Mouse (Mus musculus): ENCODE measurements around the gene Ocel1. TPM values are rescaled to one million over a fixed set of nuclear protein-coding genes. Genes with fewer than 3 reads are reported as not detected.

Gene Ocel1
- total and polyA plus RNA-seq, 3 experiments, result 4.8 to 7.4 (median 7.1) TPM

DNA sequence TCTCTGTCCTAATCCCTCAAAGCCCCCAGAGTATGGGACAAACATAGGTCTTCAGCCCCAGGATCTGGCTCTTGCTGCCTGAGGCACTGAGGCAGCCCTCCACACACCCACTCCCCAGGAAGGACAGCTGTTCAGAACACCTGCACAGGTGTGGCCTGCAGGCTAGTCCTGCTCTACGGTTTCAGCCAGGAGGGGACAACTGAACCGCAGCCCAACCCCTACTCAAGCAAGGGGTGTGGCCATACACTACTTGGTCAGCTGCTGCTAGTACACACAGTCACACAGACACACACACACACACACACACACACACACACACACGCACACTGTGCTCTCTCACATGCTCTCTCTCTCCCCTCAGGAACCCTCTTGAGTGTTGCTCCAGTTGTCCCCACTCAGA lies 12.8 kb downstream of the Ocel1 start:
- DNase-seq (ENCODE audit: extremely low read depth), result no peak
- dilution Hi-C loops (cut with MboI; ENCODE audit: extremely low pct_ligation_motif_present, extremely low pct_unique_long_range_greater_than_20kb, low sequenced_read_pairs), result no loop called here
- H3K4me1 ChIP-seq (ENCODE audit: control insufficient read depth in 1 of 2, insufficient read depth in 2 of 2), result peaks cover 15 to 41% of the 10 kb centered on the region in 2 experiments
- TF ChIP-seq USF2 (conservative IDR thresholded peaks at IDR 0.05; ENCODE audit: low read depth, low read length), result no peak
- no peak for TF ChIP-seq ZC3H11A (IDR thresholded peaks at IDR 0.05; ENCODE audit: low read depth, low read length)
- TF ChIP-seq RAD21 (IDR thresholded peaks at IDR 0.05; ENCODE audit: low read depth, low read length), result no peak
- TF ChIP-seq E2F4 (IDR thresholded peaks at IDR 0.05; ENCODE audit: insufficient replicate concordance, low read depth, low read length), result no peak
- no peak for TF ChIP-seq UBTF (IDR thresholded peaks at IDR 0.05; ENCODE audit: low read depth, low read length)
- TF ChIP-seq RCOR1 (conservative IDR thresholded peaks at IDR 0.05; ENCODE audit: low read depth, low read length), result no peak
- TF ChIP-seq MAFK (IDR thresholded peaks at IDR 0.05; ENCODE audit: insufficient replicate concordance, low read length), result no peak
- TF ChIP-seq ETS1 (conservative IDR thresholded peaks at IDR 0.05; ENCODE audit: low read depth, low read length), result no peak
- no peak for TF ChIP-seq PAX5 (IDR thresholded peaks at IDR 0.05; ENCODE audit: low read length)
- no peak for TF ChIP-seq MYC (IDR thresholded peaks at IDR 0.05; ENCODE audit: low read depth, low read length)
- TF ChIP-seq SIN3A (IDR thresholded peaks at IDR 0.05; ENCODE audit: low read length), result no peak
- TF ChIP-seq POLR2A (IDR thresholded peaks at IDR 0.05; ENCODE audit: low read depth, low read length), result no peak
- TF ChIP-seq ELF1 (IDR thresholded peaks at IDR 0.05; ENCODE audit: low read depth, low read length), result no peak
- in situ Hi-C loops (cut with MboI; ENCODE audit: low pct_ligation_motif_present, low pct_unique_long_range_greater_than_20kb, low sequenced_read_pairs), result no loop called here
- no peak overlapping the region for H3K4me3 ChIP-seq (replicated peaks in 1 of 3; ENCODE audit: low read depth in 2 of 3, low read length in 2 of 3, poor library complexity in 1 of 3)
- no peaks in the 10 kb centered on the region for H3K79me2 ChIP-seq (replicated peaks; ENCODE audit: control insufficient read depth, extremely low read depth, insufficient read depth, poor library complexity, severe bottlenecking)
- H3K36me3 ChIP-seq (replicated peaks in 1 of 2; ENCODE audit: control insufficient read depth in 1 of 2, insufficient read depth in 1 of 2, low read length in 1 of 2), result no peaks in the 10 kb centered on the region
- no peak overlapping the region for H3K4me2 ChIP-seq (ENCODE audit: insufficient read depth, low read depth, poor library complexity, severe bottlenecking)
- H3K27me3 ChIP-seq (replicated peaks), result no peaks in the 10 kb centered on the region
- H3K27ac ChIP-seq (ENCODE audit: insufficient read depth, low read depth), result no peak overlapping the region
- no peak overlapping the region for H3K9ac ChIP-seq (ENCODE audit: insufficient read depth, low read depth)
- H3K9me3 ChIP-seq (replicated peaks; ENCODE audit: low read length), result no peaks in the 10 kb centered on the region

GRCm38 (mm10) chr8:71385212-71385835 lies 14.2 kb downstream of the Ocel1 start:
- dilution Hi-C loops (cut with MboI; ENCODE audit: extremely low pct_ligation_motif_present, extremely low pct_unique_long_range_greater_than_20kb, low sequenced_read_pairs) (no loop called here), in situ Hi-C loops (cut with MboI; ENCODE audit: low pct_ligation_motif_present, low pct_unique_long_range_greater_than_20kb, low sequenced_read_pairs) (no loop called here)
- H3K4me1 ChIP-seq (ENCODE audit: control insufficient read depth in 1 of 2, insufficient read depth in 2 of 2), result peaks cover 5 to 26% of the 10 kb centered on the region in 2 experiments
- no peaks in the 10 kb centered on the region for H3K27me3 ChIP-seq (replicated peaks)
- H3K4me2 ChIP-seq (ENCODE audit: insufficient read depth, low read depth, poor library complexity, severe bottlenecking), result no peak overlapping the region
- no peaks in the 10 kb centered on the region for H3K9me3 ChIP-seq (replicated peaks; ENCODE audit: low read length)
- no peak overlapping the region for H3K9ac ChIP-seq (ENCODE audit: insufficient read depth, low read depth)
- DNase-seq (ENCODE audit: extremely low read depth), result no peak
- TF ChIP-seq RAD21 (IDR thresholded peaks at IDR 0.05; ENCODE audit: low read depth, low read length) (peak; percentile 18), PAX5 (IDR thresholded peaks at IDR 0.05; ENCODE audit: low read length) (no peak), ETS1 (conservative IDR thresholded peaks at IDR 0.05; ENCODE audit: low read depth, low read length) (no peak), UBTF (IDR thresholded peaks at IDR 0.05; ENCODE audit: low read depth, low read length) (no peak), CTCF (conservative IDR thresholded peaks at IDR 0.05 in 1 of 2, IDR thresholded peaks at IDR 0.05 in 1 of 2; ENCODE audit: low read depth in 2 of 2, low read length in 2 of 2) (peak in 1 of 2 experiments; percentile 44; a peak in 2 of 4 replicates)
- no peaks in the 10 kb centered on the region for H3K36me3 ChIP-seq (replicated peaks in 1 of 2; ENCODE audit: control insufficient read depth in 1 of 2, insufficient read depth in 1 of 2, low read length in 1 of 2)
- H3K4me3 ChIP-seq (replicated peaks in 1 of 3; ENCODE audit: low read depth in 2 of 3, low read length in 2 of 3, poor library complexity in 1 of 3), result no peak overlapping the region
- H3K27ac ChIP-seq (ENCODE audit: insufficient read depth, low read depth), result no peak overlapping the region
- no peaks in the 10 kb centered on the region for H3K79me2 ChIP-seq (replicated peaks; ENCODE audit: control insufficient read depth, extremely low read depth, insufficient read depth, poor library complexity, severe bottlenecking)
